Comparison of ENCODE assay signal across 7 mouse cellular contexts in the genomic region with DNA sequence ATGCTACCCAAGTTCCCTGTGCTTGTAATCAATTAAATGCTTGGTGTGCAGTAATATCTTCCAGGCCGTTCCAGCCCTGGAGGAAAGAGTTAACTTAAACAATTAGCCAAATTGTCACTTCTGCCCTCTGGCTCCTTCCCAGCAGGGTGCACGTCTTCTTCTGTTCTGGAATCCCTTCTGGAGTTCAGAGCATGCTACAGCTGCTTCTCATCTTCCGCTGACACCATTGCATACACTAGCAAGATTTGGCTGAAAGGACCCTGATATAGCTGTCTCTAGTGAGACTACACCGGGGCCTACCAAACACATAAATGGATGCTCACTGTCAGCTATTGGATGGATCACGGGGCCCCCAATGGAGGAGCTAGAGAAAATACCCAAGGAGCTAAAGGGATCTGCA.
DNase-seq lines count a peak whose midpoint lies in the region; ATAC-seq lines count a peak whose summit lies in the region.
"Not testable (repeated sequence)": the region's sequence is repeated elsewhere in the genome, so short reads cannot be mapped to it uniquely, and the experiment has no call there.

No protein-coding gene starts in this region.

- H3K4me1 ChIP-seq in embryonic facial prominence, embryonic 11.5 days (ENCODE audit: control insufficient read depth, insufficient read depth, low read length); hindbrain, embryonic 11.5 days (replicated peaks; ENCODE audit: control insufficient read depth, insufficient read depth, low read length); limb, embryonic 11.5 days (ENCODE audit: control insufficient read depth, insufficient read depth, low read length): not testable (repeated sequence)
- peaks cover 12% of the 10 kb centered on the region for H3K4me1 ChIP-seq in midbrain, embryonic 13.5 days (replicated peaks)

- not testable (repeated sequence) for H3K27ac ChIP-seq in embryonic facial prominence, embryonic 11.5 days (replicated peaks; ENCODE audit: low read depth, low read length); hindbrain, embryonic 11.5 days (ENCODE audit: low read depth, low read length); limb, embryonic 11.5 days (replicated peaks; ENCODE audit: low read depth, low read length); midbrain, embryonic 13.5 days

- not testable (repeated sequence) for H3K27me3 ChIP-seq in embryonic facial prominence, embryonic 11.5 days (ENCODE audit: control insufficient read depth, insufficient read depth, low read length); hindbrain, embryonic 11.5 days (ENCODE audit: control insufficient read depth, insufficient read depth, low read length); limb, embryonic 11.5 days (ENCODE audit: control insufficient read depth, insufficient read depth, low read length)
- peaks cover 17% of the 10 kb centered on the region for H3K27me3 ChIP-seq in midbrain, embryonic 13.5 days

- ATAC-seq in embryonic facial prominence, embryonic 11.5 days (replicated peaks; ENCODE audit: insufficient number of reproducible peaks, low FRiP score, low TSS enrichment, low read depth); limb, embryonic 11.5 days (ENCODE audit: insufficient number of reproducible peaks, low FRiP score, low TSS enrichment, low read depth): not testable (repeated sequence)
- ATAC-seq in hindbrain, embryonic 11.5 days (ENCODE audit: low FRiP score): 0 out of 2 replicates have a peak, but pooled peaks have one; percentile 7
- peak; percentile 63; the same call in 1 of the 2 replicates for ATAC-seq in midbrain, embryonic 13.5 days

- WGBS in embryonic facial prominence, embryonic 11.5 days: 34% methylated on average over 5 of the region's 5 CpGs
- 33% methylated on average over 5 of the region's 5 CpGs for WGBS in hindbrain, embryonic 11.5 days
- WGBS in limb, embryonic 11.5 days: 38% methylated on average over 5 of the region's 5 CpGs
- WGBS in midbrain, embryonic 13.5 days: 43% methylated on average over 5 of the region's 5 CpGs

- not testable (repeated sequence) for H3K4me2 ChIP-seq in embryonic facial prominence, embryonic 11.5 days (ENCODE audit: low read depth, low read length); hindbrain, embryonic 11.5 days (replicated peaks; ENCODE audit: low read depth, low read length); limb, embryonic 11.5 days (ENCODE audit: low read depth, severe bottlenecking); midbrain, embryonic 13.5 days (replicated peaks)

- not testable (repeated sequence) for H3K9me3 ChIP-seq in embryonic facial prominence, embryonic 11.5 days (replicated peaks; ENCODE audit: control insufficient read depth, low read length); hindbrain, embryonic 11.5 days (ENCODE audit: control insufficient read depth, low read length); limb, embryonic 11.5 days (ENCODE audit: control insufficient read depth, low read length); midbrain, embryonic 13.5 days

- not testable (repeated sequence) for H3K36me3 ChIP-seq in embryonic facial prominence, embryonic 11.5 days (replicated peaks; ENCODE audit: control insufficient read depth, insufficient read depth, low read depth, low read length); hindbrain, embryonic 11.5 days (ENCODE audit: control insufficient read depth, insufficient read depth, low read length); limb, embryonic 11.5 days (ENCODE audit: control insufficient read depth, insufficient read depth, low read length); midbrain, embryonic 13.5 days

- DNase-seq in embryo, embryonic 10.5 days (ENCODE audit: low spot score): peak; percentile 37
- DNase-seq in embryonic facial prominence, embryonic 11.5 days (ENCODE audit: low spot score): peak; percentile 23
- peak; percentile 32 for DNase-seq in hindbrain, embryonic 11.5 days (ENCODE audit: low spot score)
- peak; percentile 67 for DNase-seq in kidney, postnatal 10 days
- DNase-seq in limb, embryonic 11.5 days (ENCODE audit: low spot score): peak; percentile 23
- DNase-seq in lung, postnatal 10 days: peak; percentile 3

- H3K9ac ChIP-seq in embryonic facial prominence, embryonic 11.5 days (replicated peaks; ENCODE audit: low read length); hindbrain, embryonic 11.5 days (ENCODE audit: low read depth, low read length); limb, embryonic 11.5 days (ENCODE audit: low read length); midbrain, embryonic 13.5 days (replicated peaks): not testable (repeated sequence)

- not testable (repeated sequence) for H3K4me3 ChIP-seq in embryonic facial prominence, embryonic 11.5 days (ENCODE audit: low read depth, low read length); hindbrain, embryonic 11.5 days (ENCODE audit: low read depth, low read length); limb, embryonic 11.5 days (ENCODE audit: low read depth, low read length); midbrain, embryonic 13.5 days (replicated peaks)

Comparison
In these comparisons a context has a peak if more than half of its experiments do, and no peak if none do; other contexts are left out.
1. DNase-seq: peak in every context shown above with its lines; median percentile 67 in kidney, postnatal 10 days; 37 in embryo, embryonic 10.5 days; 32 in hindbrain, embryonic 11.5 days; 23 in embryonic facial prominence, embryonic 11.5 days; 23 in limb, embryonic 11.5 days; 3 in lung, postnatal 10 days.